Mouse (Mus musculus) urinary bladder, postnatal 25 days (tissue): ENCODE results near the gene Nop53.
A peak's percentile ranks its signal among the peaks of the same experiment; 100 is the strongest.

Source experiments
- DNase-seq: peaks from one replicate; pipeline ENCODE4 v3.0.0; 2022; ENCODE audit warnings: low spot score

Gene Nop53

DNA sequence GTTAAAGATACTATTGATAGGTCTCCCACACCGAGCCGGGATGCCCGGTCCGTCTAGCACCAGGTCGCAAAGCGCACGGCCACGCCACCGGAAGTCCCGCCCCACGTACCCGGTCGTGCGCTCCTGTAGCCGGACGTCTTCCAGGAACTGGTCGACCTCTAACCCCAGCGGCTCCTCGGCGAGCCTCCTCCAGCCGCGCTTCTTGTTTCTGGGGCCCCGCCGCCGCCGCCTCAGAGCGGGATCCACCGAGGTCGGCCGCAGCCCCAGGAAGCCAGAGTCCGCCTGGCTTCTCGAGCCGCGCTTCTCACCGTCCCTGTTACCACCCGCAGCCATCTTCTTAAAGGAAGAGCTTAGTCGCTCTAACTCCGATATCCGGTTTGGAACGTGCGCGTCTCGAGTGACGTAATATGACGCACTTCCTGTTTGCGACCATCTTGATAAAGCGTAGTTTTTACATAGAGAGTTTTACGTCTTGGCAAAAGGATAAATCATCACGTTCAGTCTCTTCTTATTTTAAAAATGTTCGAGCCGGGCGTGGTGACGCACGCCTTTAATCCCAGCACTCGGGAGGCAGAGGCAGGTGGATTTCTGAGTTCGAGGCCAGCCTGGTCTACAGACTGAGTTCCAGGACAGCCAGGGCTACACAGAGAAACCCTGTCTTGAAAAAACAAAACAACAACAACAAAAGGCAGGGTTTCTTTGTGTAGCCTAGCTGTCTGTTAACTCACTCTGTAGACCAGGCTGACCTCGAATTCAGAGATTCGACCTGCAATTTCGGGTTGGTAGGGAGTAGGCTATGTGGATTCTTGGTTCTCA lies at the start of gene Nop53:
Gene Nop53, minus strand, starts transcription at position 354 of the 816 bp plus-strand sequence.
- peak; percentile 89 for DNase-seq

DNA sequence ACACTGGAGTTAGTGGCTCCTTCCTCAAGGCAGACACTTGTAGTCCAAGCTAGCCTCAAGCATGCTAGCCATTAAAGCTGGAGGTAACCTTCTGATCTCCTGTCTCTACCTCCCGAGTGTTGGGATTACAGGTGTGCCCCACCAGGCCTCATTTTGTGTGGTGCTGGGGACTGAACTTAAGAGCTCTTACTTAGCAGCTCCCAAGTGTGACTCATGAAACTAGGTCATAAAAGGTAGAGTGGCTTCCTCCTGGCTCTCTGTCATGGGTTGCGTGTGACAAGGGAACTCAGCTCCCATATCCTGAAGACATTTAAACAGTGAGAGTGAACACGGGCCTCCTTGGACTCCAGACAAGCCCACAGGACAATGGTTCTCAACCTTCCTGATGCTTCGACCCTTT lies 47.9 kb upstream of the Nop53 start:
- DNase-seq = no peak

DNA sequence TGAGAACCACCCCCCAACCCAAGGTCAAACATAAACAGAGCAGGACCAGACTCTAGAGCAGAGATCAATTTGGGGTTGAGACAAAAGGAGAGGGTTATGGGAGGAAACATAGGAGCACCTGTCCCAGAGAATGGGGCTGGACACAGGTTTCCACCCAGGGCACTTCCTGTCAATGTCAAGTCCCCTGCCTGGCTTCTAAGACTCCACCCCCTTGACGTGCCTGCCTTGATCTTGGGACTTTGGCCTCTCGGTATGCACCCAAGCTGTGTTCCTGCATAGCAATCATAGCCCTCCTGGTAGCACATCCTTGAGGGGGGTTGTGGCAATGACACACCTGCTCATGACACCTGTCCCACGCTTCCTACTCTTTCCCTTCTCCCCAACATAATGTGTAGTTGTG lies 47.3 kb upstream of the Nop53 start:
- no peak for DNase-seq

DNA sequence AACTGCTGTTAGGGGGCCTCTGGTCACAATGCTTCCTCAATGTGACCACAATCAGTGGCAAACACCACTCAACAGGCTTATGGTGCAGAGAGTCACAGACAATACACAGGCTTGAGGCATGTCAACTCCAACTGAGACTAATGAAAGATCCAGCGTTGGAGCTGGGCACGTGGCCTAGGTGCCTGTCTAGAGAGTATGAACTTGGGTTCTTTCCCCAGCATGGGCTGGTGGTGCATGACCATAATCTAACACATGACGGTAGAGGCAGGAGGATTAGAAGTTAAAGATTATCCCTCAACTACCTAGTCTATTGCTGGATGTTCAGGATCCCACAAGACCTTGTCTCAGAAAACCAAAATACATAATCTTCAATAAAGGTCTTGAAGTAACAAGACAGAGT lies 45.9 kb upstream of the Nop53 start:
- DNase-seq = no peak

DNA sequence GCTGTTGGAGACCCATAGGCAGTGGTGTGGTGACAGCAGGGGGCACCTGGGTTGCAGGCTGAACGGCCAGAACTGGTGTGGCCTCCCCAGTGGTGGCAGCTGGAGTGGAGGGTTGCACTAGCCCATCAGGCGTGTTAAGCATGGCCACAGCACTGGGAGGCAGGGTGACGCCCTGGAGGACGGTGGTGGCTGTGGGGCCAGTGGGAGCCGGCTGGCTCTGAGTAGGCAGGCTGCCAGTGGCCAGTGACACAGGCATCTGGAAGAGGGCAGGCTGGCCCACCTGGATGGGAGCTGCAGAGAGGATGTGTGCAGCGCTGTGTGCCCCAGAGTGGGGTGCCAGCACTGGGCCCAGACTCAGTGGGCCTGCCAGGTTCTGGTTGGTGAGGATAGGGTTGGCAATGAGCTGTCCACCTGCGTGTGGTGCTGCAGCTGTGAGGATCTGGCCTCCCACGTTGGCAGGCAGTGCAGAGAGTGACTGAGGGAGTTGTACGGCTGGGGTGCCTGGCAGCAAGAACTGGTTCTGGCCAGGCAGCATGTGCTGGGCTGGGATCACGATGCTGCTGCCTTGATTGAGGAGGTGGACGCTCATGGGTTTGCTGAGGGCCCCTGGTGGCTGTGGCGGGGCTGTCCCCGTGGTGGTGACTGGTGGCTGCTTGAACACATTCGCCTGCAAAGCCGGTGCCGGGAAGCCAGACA lies 41.9 kb upstream of the Nop53 start:
- no peak for DNase-seq

DNA sequence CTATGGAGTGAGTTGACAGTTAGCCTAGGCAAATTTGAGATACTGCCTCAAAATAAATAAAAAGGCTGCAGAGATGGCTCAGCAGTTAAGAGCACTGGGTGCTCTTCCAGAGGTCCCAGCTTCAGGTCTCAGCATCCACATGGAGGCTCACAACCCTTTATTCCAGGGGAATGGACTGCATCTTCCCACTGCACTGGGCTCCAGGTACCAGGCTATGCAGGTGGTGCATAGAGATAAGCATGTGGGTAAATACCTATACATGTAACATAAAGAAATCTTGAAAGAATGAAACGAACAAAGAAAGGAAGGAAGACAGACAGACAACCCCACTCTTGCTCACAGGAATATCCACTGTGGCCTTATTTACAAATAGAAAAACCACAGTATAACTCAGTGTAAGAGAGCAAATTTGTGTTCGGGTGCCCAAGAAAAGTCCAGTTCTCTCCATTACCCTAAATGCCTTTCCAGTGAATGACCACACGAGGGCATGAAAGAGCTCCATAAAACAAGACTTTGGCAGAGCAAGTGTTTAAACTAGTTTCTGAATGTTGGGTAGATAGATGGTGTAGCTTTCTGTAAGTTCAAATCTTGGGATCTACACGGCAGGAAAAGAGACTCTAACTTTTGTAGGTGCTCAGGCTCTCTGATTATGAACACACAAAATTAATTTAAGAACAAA lies 37.0 kb upstream of the Nop53 start:
- no peak for DNase-seq

DNA sequence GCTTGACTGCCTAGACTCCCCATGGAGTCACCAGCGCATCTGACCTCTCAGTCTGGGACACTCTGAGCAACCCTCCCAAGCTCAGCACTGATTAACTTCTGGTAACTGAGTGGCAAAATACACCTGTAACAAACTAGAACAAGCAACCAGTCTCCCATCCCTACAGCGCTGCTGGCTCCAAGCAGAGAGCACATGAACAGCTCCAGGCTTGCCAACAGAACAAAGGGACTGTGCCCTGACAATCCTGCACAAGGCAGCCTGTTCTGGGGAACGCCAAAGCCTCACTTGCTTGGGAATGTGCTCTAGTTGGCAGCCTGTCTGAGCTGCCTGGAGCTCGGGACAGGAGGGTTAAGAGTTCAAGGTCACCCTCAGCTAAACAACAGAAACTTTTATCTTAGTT lies 35.7 kb upstream of the Nop53 start:
- DNase-seq = no peak

DNA sequence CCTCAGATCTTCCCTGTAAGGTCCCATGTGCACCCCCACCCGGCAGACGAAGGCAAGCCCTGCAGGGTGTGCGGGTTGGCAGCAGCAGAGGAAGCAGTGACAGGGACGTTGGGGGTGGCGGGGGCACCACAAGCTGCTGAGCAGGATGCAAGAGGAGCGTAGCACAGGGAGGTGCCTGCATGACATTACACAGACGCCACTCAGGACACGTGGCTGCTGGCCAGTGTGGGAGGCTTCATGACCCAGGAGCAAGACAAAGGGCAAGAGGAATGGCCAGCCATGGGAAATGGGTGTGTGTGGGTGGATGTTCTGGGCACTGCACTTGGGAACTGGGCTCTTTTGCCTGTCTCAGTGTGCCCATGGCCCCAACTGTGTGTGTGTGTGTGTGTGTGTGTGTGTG lies 34.4 kb upstream of the Nop53 start:
- no peak for DNase-seq

DNA sequence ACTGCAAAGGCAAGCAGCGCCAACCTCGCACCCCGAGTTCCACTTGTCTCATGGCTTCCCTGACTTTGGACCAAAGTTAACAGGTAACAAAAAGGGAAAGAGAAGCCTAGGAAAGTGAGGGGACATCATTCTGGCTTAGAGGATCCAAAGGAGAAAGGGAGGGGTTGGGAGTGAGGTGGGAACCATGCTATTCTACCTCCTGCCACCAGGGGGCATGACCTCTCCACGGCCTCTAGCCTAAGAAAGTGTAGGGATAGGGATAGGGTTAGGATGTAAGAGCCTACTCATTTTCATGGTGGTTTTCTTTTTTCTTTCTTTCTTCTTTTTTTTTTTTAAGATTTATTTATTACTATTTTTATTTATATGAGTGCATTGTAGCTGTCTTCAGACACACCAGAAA lies 30.0 kb upstream of the Nop53 start:
- DNase-seq = peak; percentile 49

DNA sequence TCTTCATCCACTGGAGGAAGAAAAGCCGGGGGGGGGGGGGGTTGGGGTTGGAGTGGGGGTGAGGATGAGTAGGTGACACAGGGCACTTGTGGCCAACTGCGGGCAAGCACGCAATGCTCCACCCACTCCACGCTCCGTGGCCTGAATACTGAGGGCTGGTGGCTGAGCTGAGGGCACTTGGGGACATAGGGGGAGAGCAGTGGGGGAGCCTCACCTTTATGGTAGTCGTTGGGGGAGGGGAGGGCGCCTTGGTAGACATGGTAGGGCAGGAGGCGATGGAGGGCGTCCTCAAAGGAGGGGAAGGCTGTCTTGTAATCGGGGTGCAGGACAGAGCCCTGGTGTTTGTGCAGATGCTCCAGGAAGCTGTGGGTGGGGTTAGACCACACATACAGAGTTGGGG lies 29.6 kb upstream of the Nop53 start:
- DNase-seq = no peak

DNA sequence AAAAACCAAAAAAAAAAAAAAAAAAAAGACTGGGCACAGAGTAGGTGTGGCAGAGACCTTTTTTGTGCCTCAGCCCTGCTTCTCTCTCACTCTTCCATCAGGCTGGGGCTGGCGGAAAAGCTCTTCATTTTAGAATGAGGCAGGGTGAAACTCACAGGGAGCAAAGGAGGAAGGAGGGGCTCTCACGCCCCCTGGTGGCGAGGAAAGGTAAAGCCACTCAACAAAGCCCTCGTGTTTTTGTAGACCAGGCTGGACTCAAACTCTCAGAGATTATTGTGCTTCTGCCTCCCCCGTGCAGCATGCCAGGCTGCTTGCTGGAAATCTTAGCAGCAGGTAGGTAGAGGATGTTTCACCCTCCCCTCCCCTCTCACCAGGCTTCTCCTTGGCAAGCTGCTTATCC lies 28.8 kb upstream of the Nop53 start:
- DNase-seq = peak; percentile 51

DNA sequence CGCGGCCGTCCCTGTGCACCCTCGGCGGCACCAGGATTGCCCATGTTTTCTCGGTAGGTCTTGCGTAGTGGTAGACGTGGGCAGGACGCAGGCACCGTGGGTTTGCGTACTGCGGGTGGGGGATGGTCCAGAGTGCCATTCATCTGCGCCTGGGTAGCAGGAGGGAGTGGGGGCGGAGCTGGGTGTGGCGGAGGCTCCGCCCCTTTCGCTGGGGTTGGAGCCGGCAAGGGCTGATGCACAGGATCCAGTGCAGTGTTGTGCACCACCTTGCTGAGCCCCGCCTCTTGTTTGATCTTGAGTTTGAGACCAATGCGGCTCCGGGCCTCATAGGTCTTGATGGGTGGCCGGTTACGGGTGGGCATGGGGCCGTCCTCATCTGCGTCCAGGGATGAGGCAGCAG lies 26.4 kb upstream of the Nop53 start:
- no peak for DNase-seq

DNA sequence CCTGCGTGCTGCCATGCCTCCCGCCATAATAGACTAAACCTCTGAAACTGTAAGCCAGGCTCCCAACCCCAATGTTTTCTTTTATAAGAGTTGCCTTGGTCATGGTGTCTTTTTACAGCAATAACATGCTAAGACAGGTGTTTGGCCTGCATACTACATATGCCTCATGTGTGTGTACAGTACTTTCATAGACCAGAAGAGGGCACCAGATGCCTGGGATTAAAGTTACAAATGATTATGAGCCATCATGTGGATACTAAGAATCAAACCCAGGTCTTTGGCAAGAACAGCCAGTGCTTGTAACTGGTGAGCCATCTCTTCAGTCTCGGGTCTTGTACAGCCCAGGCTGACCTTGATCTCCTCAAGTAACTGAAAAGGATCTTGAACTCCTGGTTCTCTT lies 23.8 kb upstream of the Nop53 start:
- no peak for DNase-seq

DNA sequence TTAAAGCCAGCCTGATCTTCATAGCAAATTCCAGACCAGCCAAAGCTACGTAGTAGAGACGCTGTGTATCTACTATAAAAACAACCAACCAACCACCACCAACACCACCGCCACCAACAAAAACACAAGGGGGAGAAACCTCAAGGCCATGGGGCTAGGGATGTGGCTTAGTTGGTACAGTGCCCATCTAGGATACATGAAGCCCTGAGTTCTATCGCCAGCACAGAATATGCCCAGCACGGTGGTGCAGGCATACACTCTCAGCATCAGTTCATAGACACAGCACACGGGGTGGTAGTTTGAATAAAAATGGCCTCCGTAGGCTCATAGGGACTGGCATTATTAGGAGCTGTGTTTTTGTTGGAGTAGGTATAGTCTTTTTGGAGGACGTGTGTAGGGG lies 22.4 kb upstream of the Nop53 start:
- no peak for DNase-seq

DNA sequence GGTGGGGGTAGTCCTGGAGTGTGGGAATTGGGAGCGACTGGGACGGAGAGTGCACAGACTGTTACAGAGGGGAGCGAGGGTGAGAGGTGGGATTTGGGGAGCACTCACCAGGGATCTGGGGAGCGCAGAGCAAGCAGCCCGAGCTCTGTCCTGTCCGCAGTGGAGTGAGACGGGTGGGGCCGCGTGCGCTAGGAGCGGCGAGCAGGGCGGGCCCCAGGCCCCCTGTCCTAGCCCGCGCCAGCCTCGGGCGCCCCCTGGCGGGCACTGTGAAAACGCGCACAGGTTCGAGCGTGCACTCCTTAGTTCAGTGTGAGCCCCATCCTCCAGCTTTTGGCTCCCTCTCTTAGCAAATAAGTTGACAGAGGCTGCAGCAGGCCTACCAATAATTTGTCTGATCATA lies 21.4 kb upstream of the Nop53 start, which contains the start of gene Ehd2:
Gene Ehd2, minus strand, starts transcription at position 256 of the 400 bp plus-strand sequence.
- DNase-seq = peak; percentile 86

DNA sequence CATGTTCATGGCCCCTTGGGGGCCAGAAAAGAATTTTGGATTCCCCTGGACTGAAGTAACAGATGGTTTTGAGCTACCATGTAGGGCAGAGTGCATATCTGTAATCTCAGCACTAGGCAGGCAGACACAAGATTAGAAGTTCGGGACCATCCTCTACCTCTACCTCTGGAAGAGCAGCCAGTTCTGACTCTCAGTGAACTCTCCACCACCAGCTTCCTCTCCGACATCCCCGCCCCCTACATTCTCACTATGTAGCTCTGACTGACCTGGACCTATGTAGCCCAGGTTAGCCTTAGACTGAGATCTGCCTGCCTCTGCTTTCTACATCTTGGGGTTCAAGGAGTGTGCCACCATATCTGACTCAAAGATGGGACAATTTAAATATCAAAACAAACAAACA lies 20.6 kb upstream of the Nop53 start:
- DNase-seq = no peak

DNA sequence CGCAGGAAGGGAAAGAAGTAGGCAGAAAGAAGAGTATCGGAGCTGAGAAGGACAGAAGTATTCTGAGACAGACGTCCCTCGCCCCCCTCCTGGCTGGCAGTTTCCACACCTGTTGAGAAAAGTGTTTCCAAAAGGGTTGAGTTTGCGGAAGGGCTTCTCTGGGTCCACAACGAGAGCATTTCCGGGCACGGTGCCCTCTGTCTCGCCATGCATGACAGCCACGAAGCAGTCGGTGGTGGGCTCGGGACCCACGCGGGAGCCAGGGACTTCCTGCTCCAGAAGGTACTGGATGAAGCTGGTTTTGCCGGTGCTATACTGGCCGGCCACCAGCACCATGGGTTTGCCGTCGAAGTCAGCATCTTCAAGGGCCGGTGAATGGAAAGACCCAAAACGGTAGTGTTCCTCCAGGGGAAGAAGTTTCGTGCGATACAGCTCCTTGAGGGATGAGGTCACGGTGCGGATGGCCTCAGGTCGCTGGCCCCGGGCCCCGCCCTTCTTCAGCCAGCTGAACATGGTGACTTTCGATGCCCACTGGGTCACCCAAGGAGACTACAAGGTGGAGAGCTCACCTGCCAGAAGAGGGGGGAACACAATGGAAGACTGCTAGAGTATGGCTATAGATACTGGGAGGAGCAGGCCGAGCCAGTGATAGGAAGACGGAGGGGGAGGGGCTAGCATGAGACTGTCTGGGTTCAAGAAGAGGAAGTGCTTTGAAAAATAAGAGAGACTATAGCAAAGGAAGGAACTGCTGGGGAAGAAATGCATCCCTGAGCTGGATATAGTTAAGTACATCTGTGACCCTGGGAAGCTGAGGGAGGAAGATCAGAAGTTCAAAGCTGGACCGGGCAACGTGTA lies 18.2 kb upstream of the Nop53 start:
- no peak for DNase-seq

DNA sequence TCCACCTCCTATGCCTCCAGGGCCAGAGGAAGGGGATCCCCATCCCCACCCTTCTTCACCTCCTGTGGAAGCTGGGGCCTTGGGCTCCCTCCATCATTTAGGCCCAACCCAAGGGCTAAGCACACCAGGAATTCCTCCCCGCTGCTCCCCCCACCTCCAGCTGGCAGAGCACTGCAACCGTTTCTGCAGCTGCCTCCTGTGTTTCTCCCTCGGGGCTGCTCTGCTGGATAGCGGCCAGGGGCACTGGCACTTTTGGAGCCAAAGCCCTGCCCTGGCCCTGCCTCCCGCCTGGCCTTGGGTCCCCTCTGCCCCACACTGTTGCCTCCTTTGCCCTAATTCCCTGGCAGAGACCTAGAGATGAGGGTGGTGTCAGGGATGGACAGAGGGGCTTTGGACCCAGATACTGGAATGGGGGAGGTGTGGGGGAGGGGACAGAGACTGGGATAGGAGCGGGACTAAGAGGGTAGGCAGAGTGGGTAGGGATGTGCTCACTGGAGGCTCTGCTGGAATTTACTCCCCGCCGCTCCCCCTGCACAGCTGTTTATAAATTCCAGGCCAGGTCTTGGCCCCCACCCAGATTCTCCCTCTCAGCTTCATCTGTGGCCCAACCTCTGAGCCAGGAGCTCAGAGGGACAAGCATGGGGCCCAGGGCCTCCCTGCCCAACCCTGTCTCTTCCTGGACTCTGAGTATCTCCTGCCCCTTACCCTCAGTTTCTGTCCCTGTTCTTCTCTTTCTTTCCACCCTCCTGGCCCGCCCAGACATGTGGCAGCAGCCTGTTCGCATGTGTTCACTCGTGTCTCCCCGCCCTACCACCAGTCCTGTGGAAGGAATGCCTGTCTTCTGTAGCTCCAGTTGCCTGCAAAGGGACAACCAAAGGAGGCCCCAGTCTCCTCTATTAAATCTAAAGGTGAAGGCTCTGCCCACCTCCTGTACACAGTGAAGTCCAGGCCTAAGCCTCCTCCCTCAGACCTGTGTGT lies 16.7 kb upstream of the Nop53 start:
- peak; percentile 75 for DNase-seq

DNA sequence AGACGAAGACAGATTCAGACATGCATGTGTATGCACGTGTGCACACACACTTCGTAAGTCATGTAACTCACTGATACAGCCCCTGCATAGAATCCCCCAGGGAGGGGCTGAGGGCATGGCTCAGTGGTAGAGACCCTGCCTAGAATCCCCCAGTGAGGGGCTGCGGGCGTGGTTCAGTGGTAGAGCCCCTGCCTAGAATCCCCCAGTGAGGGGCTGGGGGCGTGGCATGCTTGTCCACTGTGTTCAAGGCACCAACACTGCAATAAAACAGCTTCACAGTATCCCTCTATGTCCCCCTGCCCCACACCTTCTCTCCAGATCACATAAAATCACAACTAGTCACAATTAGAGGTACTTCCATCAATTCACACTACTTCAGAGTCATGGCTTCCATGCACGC lies 15.9 kb upstream of the Nop53 start:
- no peak for DNase-seq

DNA sequence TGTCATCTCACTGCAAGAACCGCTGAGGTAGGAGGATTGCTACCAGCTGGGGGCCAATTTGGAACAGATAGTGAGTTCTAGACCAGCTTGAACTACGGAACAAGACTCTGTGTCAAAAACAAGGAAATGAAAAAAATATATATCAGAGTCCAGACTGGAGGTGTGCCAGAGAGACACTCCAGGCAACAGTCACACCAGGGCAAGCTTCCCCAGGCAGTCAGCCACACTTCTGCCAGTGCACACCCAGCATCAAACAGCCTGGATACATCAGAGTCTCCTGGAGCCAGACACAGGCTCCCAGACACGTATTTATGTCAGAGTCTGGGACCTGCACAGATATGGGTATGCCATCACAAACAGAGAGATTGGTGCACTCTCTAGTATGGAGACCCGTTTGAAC lies 15.4 kb upstream of the Nop53 start:
- DNase-seq = no peak

DNA sequence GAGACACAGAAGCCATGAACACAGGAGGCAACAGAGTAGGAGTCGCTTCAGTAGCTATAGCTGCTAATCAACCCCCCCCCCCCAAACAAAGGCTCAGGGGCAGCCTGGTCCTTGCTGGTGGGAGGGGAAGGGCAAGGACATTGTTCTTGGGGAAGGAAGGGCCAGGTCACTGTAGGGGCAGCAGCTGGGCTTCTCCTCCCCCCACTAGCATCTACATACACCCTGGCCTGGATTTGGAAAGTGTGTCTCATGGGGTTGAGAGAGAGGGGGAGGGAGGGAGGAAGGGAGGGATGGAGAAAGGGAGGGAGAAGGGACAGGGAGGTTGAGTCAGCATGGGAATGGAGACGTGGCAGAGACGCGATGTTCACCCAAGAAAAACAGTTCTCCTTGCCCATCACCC lies 14.8 kb upstream of the Nop53 start:
- no peak for DNase-seq
